Mouse (Mus musculus) cerebellum, adult 2 months (tissue): ENCODE data around the gene Ccdc114. TPM values are rescaled to one million over a fixed set of nuclear protein-coding genes. Genes with fewer than 3 reads are reported as not detected.
"Not testable (repeated sequence)": the region's sequence is repeated elsewhere in the genome, so short reads cannot be mapped to it uniquely, and the experiment has no call there.

Experiments used
- DNase-seq, 2 experiments: peaks; one replicate each; pipeline ENCODE4 v3.0.0; 2021
- H3K27ac ChIP-seq: fragments of 200-500 bp; 2 replicates; pipeline ENCODE4 v1.5.1; 2012; ENCODE audit warnings: low read length, control low read depth, inconsistent platforms; ENCODE audit not compliant: insufficient read depth
- H3K27me3 ChIP-seq: fragments of 200-500 bp; 2 replicates; pipeline ENCODE4 v1.6.1; 2012; ENCODE audit warnings: inconsistent platforms, mild to moderate bottlenecking, low read length, moderate library complexity; ENCODE audit not compliant: control insufficient read depth, insufficient read depth
- H3K4me1 ChIP-seq: fragments of 200-500 bp; 2 replicates; pipeline ENCODE4 v1.6.1; 2011; ENCODE audit warnings: low read length; ENCODE audit not compliant: control insufficient read depth, insufficient read depth
- H3K4me3 ChIP-seq: fragments of 200-500 bp; replicated peaks from 2 replicates; pipeline ENCODE3; 2011; ENCODE audit warnings: mild to moderate bottlenecking, low read depth, low read length, control low read depth; ENCODE audit not compliant: insufficient read depth
- CTCF ChIP-seq: fragments of 200-500 bp; IDR thresholded peaks from 2 replicates; pipeline ENCODE4 v1.5.1; 2011; ENCODE audit warnings: low read depth, mild to moderate bottlenecking, control low read depth, low read length, moderate library complexity, borderline replicate concordance; ENCODE audit not compliant: insufficient read depth
- POLR2A ChIP-seq: fragments of 200-500 bp; IDR thresholded peaks from 2 replicates; pipeline ENCODE4 v1.6.1; 2011; ENCODE audit warnings: low read length, control low read depth, borderline replicate concordance; ENCODE audit not compliant: insufficient read depth
- WGBS: fragments of 180-500 bp; shearing (Covaris S2); methylation state at CpG from one replicate; pipeline ENCODE4 v1.1.7; 2018; 5-methylcytosine and 5-hydroxymethylcytosine counted together
- polyA plus RNA-seq: library from polyadenylated mRNA; depleted of rRNA; stranded (reverse); fragments of >200 nt; gene quantifications from 2 replicates; pipeline ENCODE4 v1.2.3, GENCODE M21; 2012; rRNA removed

Ccdc114 gene
- polyA plus RNA-seq: 3.4 and 5.1 TPM in 2 replicates

- WGBS: 16% methylated on average over 24 of the region's 24 CpGs
- peak within 1 kb of the TSS; percentile 90 for H3K4me3 ChIP-seq
- H3K27me3 ChIP-seq: no peaks in the 10 kb centered on the region
- H3K4me1 ChIP-seq: 0 out of 2 replicates have a peak, but pooled peaks cover 1% of the 10 kb centered on the region
- TF ChIP-seq CTCF (no peak), POLR2A (no peak)
- DNase-seq: peak; percentile 32 to 34
- H3K27ac ChIP-seq: peak within 1 kb of the TSS; percentile 54; the same call in 1 of the 2 replicates
These were observed at the start of gene Ccdc114 for GRCm38 (mm10) chr7:45923762-45924428. Ccdc114 (plus strand) TSS chr7:45924072.

- WGBS: 92% methylated on average over 7 of the region's 7 CpGs
- Histone ChIP-seq H3K4me1 (peaks cover 4% of the 10 kb centered on the region; the same call in 1 of the 2 replicates), H3K27me3 (no peaks in the 10 kb centered on the region), H3K4me3 (no peak overlapping the region), H3K27ac (no peak overlapping the region)
- no peak for TF ChIP-seq CTCF
- DNase-seq: no peak
These were observed 47.0 kb upstream of the Ccdc114 start for GRCm38 (mm10) chr7:45876895-45877294.

GRCm38 (mm10) chr7:45878278-45878677 is 45.6 kb upstream of the Ccdc114 start, which contains the start of gene Grin2d:
Grin2d (minus strand) TSS chr7:45878378.
- H3K27ac ChIP-seq, H3K27me3 ChIP-seq, H3K4me1 ChIP-seq, DNase-seq, H3K4me3 ChIP-seq: not testable (repeated sequence)
- 88% methylated on average over 1 of the region's 1 CpGs for WGBS

- TF ChIP-seq POLR2A (no peak), CTCF (no peak)
- 97% methylated on average over 4 of the region's 4 CpGs for WGBS
- H3K4me3 ChIP-seq: no peak overlapping the region
- H3K4me1 ChIP-seq: no peaks in the 10 kb centered on the region
- no peak overlapping the region for H3K27ac ChIP-seq
- DNase-seq: no peak
- no peaks in the 10 kb centered on the region for H3K27me3 ChIP-seq
These were observed 43.3 kb upstream of the Ccdc114 start for GRCm38 (mm10) chr7:45880531-45880930.

- no peaks in the 10 kb centered on the region for H3K27me3 ChIP-seq
- H3K4me3 ChIP-seq: no peak overlapping the region
- H3K27ac ChIP-seq: no peak overlapping the region
- no peaks in the 10 kb centered on the region for H3K4me1 ChIP-seq
- no peak for TF ChIP-seq POLR2A
- no peak for TF ChIP-seq CTCF
- 94% methylated on average over 2 of the region's 2 CpGs for WGBS
- no peak for DNase-seq
These were observed 42.9 kb upstream of the Ccdc114 start for GRCm38 (mm10) chr7:45881011-45881410.

- WGBS: 19% methylated on average over 3 of the region's 3 CpGs
- H3K4me3 ChIP-seq: no peak overlapping the region
- no peak overlapping the region for H3K27ac ChIP-seq
- no peak for DNase-seq
- no peaks in the 10 kb centered on the region for H3K27me3 ChIP-seq
- 0 out of 2 replicates have a peak, but pooled peaks cover 6% of the 10 kb centered on the region for H3K4me1 ChIP-seq
- TF ChIP-seq POLR2A (no peak), CTCF (no peak)
These were observed 36.6 kb upstream of the Ccdc114 start for GRCm38 (mm10) chr7:45887246-45887645.

- no peak overlapping the region for H3K27ac ChIP-seq
- 0 out of 2 replicates have a peak, but pooled peaks cover 6% of the 10 kb centered on the region for H3K4me1 ChIP-seq
- no peak overlapping the region for H3K4me3 ChIP-seq
- WGBS: 26% methylated on average over 2 of the region's 2 CpGs
- TF ChIP-seq CTCF (no peak), POLR2A (no peak)
- H3K27me3 ChIP-seq: no peaks in the 10 kb centered on the region
- DNase-seq: no peak
These were observed 31.2 kb upstream of the Ccdc114 start for GRCm38 (mm10) chr7:45892651-45893050.

- WGBS: 74% methylated on average over 6 of the region's 6 CpGs
- DNase-seq: peak in 1 of 2 experiments; percentile 19
- no peaks in the 10 kb centered on the region for H3K4me1 ChIP-seq
- no peak for TF ChIP-seq POLR2A
- no peak for TF ChIP-seq CTCF
- H3K4me3 ChIP-seq: no peak overlapping the region
- no peaks in the 10 kb centered on the region for H3K27me3 ChIP-seq
- H3K27ac ChIP-seq: no peak overlapping the region
These were observed 27.8 kb upstream of the Ccdc114 start for GRCm38 (mm10) chr7:45895931-45896516.
